16 mouse cellular contexts compared by ENCODE assay signal in the genomic region with DNA sequence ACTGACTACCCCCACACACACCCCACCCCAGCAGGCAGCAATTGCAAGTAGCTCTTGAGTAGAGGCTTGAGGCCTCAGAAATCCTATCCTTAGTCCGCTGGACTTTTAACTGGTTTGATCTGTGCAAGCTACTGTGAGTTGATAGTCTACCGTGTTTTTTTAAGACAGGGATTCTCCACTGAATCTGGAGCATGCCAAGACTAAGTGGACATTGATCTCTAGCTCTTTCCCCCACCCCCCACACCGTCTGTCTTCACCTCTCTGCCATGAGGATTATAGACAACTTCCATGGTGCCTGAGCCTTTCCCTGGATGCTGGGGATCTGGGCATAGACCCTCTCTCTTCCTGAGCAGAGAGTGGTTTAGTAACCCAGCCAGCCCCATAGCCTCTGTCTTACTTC.
"Had no signal": no experiment of that assay in that cellular context is flagged by ENCODE, and none has a peak within 500 bp of the region (broad histone marks: within the 10 kb centered on the region; RNA-seq: fewer than 3 reads in every experiment).

No protein-coding gene starts in this region.

- H3K27ac ChIP-seq: hindbrain, postnatal 0 days; kidney, postnatal 0 days; layer of hippocampus, adult 2 months; limb, embryonic 10.5 days; liver, embryonic 12.5 days; lung, embryonic 15.5 days; macrophage; neural tube, embryonic 13.5 days; stomach, embryonic 15.5 days had no signal

- H3K36me3 ChIP-seq: limb, embryonic 10.5 days; liver, embryonic 12.5 days; lung, embryonic 15.5 days; neural tube, embryonic 13.5 days; stomach, embryonic 15.5 days had no signal

- H3K9me3 ChIP-seq: limb, embryonic 10.5 days; liver, embryonic 12.5 days; lung, embryonic 15.5 days; stomach, embryonic 15.5 days had no signal

- H3K4me1 ChIP-seq: limb, embryonic 10.5 days had no signal

- H3K27me3 ChIP-seq: liver, embryonic 12.5 days; lung, embryonic 15.5 days; megakaryocyte, embryonic 14.5 days; neural tube, embryonic 13.5 days; stomach, embryonic 15.5 days had no signal

- H3K9ac ChIP-seq: liver, embryonic 12.5 days; lung, embryonic 15.5 days; neural tube, embryonic 13.5 days; stomach, embryonic 15.5 days had no signal

- H3K4me3 ChIP-seq: layer of hippocampus, adult 2 months; limb, embryonic 10.5 days; liver, embryonic 12.5 days; lung, embryonic 15.5 days; megakaryocyte, embryonic 14.5 days; neural tube, embryonic 13.5 days; stomach, embryonic 15.5 days had no signal

- H3K4me2 ChIP-seq: liver, embryonic 12.5 days; lung, embryonic 15.5 days; midbrain, embryonic 11.5 days; neural tube, embryonic 13.5 days; stomach, embryonic 15.5 days had no signal

- DNase-seq: lung, postnatal 14 days; retina, postnatal 1 day; right cerebral cortex, postnatal 14 days; thymus, postnatal 4 days had no signal

- ATAC-seq: hindbrain, postnatal 0 days; liver, embryonic 12.5 days; midbrain, embryonic 16.5 days had no signal
